Mouse (Mus musculus) hindbrain, embryonic 14.5 days (tissue): ENCODE measurements around the gene Catsperz. TPM values are rescaled to one million over a fixed set of nuclear protein-coding genes. Genes with fewer than 3 reads are reported as not detected.

Experiments
- ATAC-seq: fragments of 200-750 bp; cut with Nextera tagmentation; 2 replicates; pipeline ENCODE4 v1.8.0; 2017; ENCODE audit warnings: moderate number of reproducible peaks, mild to moderate bottlenecking, moderate TSS enrichment, moderate library complexity; ENCODE audit not compliant: low FRiP score
- DNase-seq: peaks from one replicate; pipeline ENCODE4 v3.0.0-alpha.2; 2015; ENCODE audit warnings: low spot score
- H3K27ac ChIP-seq: fragments of 300-500 bp; sonication (generic); 2 replicates; pipeline ENCODE4 v1.5.1; 2014; ENCODE audit warnings: mild to moderate bottlenecking, moderate library complexity
- H3K27me3 ChIP-seq: fragments of 300-500 bp; sonication (generic); 2 replicates; pipeline ENCODE4 v1.6.1; 2014; ENCODE audit warnings: mild to moderate bottlenecking, low read length, mixed read lengths; ENCODE audit not compliant: control insufficient read depth, insufficient read depth
- H3K36me3 ChIP-seq: fragments of 300-500 bp; sonication (generic); replicated peaks from 2 replicates; pipeline ENCODE4 v1.6.1; 2014; ENCODE audit not compliant: control insufficient read depth, insufficient read depth
- H3K4me1 ChIP-seq: fragments of 300-500 bp; sonication (generic); replicated peaks from 2 replicates; pipeline ENCODE4 v1.6.1; 2014; ENCODE audit warnings: antibody characterized with exemption, low read length, mixed read lengths; ENCODE audit not compliant: control insufficient read depth, insufficient read depth
- H3K4me2 ChIP-seq: fragments of 300-500 bp; sonication (generic); replicated peaks from 2 replicates; pipeline ENCODE4 v1.6.1; 2014; ENCODE audit warnings: mild to moderate bottlenecking, moderate library complexity
- H3K4me3 ChIP-seq: fragments of 300-500 bp; sonication (generic); replicated peaks from 2 replicates; pipeline ENCODE4 v1.5.1; 2014; ENCODE audit warnings: mild to moderate bottlenecking, low read length
- H3K9ac ChIP-seq: fragments of 300-500 bp; sonication (generic); 2 replicates; pipeline ENCODE4 v1.6.1; 2014
- H3K9me3 ChIP-seq: fragments of 300-500 bp; sonication (generic); 2 replicates; pipeline ENCODE4 v1.6.1; 2016; ENCODE audit warnings: low read length; ENCODE audit not compliant: control insufficient read depth
- WGBS: fragments of 180-500 bp; shearing (Covaris S2); extraction: QIAGEN DNeasy Blood & Tissue Kit; methylation state at CpG from one replicate; pipeline ENCODE4 v1.1.7; 2014; 5-methylcytosine and 5-hydroxymethylcytosine counted together
- polyA plus RNA-seq: library from polyadenylated mRNA; unstranded; fragments of >200 nt; fragmentation: Nextera tagmentation; extraction: Ambion mirVana; gene quantifications from 2 replicates; pipeline ENCODE4 v1.2.1, GENCODE M21; 2014

The Catsperz gene
- polyA plus RNA-seq, 1 experiment from 2014 or later = 1.7 TPM

DNA sequence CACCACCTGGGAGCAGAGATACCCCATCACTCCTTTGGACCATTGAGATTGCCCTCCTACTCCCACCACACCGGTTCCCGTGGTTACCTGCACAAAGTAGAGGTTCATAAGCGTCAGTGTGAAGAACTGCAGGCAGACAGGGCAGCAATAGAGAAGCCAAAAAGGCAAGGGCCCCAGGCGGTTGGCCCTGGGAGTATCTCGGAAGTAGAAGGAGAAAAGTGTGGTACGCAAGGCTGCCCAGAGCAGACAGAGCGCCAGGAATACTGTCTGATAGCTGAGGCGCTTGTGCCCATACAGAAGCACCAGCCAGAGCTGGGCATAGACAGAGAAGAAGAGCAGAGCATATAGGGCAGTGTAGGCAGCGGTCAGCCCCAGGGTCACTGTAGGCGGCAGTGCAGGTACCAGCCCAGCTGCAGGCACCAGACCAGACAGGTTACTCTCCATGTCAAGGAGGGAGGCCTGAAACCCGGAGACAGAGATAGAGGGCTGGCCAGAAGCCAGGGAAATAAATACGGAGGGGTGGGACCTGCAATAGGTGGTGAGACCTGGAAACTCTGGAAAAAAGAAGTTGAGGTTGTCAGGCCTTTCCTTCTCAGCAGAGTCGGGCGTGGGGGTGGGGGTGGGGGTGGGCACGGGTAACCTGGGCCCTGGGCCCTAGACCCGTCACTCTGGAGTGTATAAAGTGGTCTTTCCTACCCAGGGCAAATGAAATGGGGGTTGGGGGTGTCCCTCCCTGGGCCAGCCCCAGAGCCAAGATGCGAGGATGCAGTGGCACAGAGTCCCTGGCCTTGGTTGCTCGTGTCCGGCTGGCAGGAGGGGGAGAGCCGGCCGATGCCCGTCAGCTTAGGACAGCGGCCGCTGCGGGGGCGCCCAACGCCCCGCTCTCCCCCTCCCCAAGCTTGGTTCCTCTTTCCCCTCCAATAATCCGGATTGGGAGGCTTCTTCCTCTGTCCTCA lies 15.5 kb upstream of the Catsperz start:
- peaks cover 17% of the 10 kb centered on the region for H3K36me3 ChIP-seq
- no peaks in the 10 kb centered on the region for H3K9me3 ChIP-seq
- peak overlapping the region; percentile 90; the same call in 1 of the 2 replicates for H3K27ac ChIP-seq
- H3K4me2 ChIP-seq = peak overlapping the region; percentile 100
- H3K27me3 ChIP-seq = peaks cover 9% of the 10 kb centered on the region
- 24% methylated on average over 23 of the region's 29 CpGs for WGBS
- ATAC-seq (peak; percentile 10), DNase-seq (no peak)
- peak overlapping the region; percentile 58 for H3K4me3 ChIP-seq
- peaks cover 32% of the 10 kb centered on the region for H3K4me1 ChIP-seq
- H3K9ac ChIP-seq = peak overlapping the region; percentile 83

DNA sequence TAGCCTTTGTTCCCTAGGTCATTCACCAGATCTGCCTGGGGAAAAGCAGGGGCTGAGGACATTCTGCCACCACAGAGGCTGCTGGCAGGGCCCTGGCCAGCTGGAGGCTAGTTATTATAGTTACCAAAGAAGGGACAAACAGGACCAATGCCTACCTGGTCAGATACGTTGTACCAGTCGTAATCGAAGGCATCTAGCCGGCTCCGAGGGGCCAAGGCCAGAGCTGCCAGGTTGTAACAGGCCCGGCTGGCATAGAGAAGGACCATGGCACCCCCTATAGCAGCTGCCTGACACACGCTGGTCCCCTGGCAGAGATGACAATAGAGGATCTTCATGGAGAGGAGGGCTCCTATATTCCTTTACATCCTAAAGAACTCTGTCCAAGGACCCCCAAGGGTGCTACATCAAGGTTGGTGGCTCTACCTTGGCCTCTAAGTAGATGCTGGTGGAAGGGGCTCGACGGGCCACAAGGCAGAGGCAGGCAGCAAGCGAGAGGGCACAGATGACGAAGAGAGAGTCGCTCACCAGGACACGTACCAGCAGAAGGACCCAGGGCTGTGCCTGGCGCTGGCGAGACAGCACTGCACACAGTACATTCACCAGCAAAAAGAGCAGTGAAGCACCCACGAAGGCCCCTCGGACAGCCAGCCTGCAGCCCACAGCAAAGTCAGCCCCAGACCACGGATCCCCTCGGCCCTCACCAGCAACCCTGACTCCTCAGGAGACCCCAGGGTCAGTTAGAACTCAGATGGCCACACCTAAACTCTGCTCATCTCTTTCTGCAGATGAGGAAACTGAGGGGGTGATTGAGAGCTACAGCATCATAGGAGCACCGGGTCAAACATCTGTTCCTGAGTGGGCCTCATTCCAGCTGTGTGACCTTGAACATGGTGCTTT lies 14.2 kb upstream of the Catsperz start:
- DNase-seq (no peak), ATAC-seq (no peak)
- peaks cover 34% of the 10 kb centered on the region for H3K4me1 ChIP-seq
- no peak overlapping the region for H3K27ac ChIP-seq
- no peak overlapping the region for H3K4me3 ChIP-seq
- H3K9me3 ChIP-seq = no peaks in the 10 kb centered on the region
- H3K9ac ChIP-seq = peak overlapping the region; percentile 83
- peak overlapping the region; percentile 100 for H3K4me2 ChIP-seq
- H3K36me3 ChIP-seq = 0 out of 2 replicates have a peak, but pooled peaks cover 7% of the 10 kb centered on the region
- peaks cover 20% of the 10 kb centered on the region for H3K27me3 ChIP-seq
- WGBS = 91% methylated on average over 20 of the region's 20 CpGs

DNA sequence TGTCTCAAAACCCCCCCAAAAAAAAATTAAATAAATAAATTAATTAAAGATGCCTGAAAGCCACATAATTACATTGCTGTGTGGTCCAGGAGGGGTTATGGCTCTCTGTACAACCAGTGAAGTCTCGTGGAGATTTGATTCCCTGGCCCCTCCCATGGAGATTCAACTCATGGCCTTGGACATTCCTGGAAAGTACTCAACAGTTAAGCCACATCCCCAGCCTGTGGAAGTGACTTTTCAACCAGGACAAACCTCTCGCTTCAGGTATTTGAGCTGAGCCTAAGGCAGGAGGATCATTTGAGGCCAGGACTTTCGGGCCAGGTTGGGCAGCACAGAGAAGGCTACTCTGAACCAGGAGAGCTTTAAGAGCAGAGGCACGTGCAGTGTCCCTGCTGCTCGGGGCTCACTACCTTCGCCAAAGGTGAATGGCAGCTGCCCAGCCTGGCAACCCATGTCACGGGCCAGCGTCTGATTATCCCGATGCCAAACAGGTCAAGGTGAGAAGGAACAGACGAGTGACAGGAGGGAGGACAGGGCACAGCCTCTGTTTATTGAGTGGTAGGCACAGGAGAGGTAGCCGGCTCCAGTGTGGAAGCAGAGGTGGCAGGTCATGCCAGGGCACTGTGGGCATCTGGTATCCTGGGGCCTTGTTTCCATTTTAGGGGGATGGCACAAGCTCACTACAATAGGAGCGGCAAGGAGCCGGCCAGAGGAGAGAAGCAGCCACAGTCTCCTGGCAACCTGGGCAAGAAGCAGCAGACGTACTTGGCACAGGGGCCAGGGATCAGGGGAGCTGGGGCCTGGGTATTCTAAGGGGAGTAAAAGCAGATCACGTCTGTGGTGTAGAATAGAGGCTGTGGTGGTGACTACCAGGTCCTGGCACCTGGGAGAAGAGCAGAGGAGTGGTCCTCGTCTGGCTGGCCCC lies 12.6 kb upstream of the Catsperz start:
- H3K9ac ChIP-seq = no peak overlapping the region
- H3K9me3 ChIP-seq = no peaks in the 10 kb centered on the region
- WGBS = 78% methylated on average over 16 of the region's 16 CpGs
- H3K4me1 ChIP-seq = peaks cover 41% of the 10 kb centered on the region
- peaks cover 36% of the 10 kb centered on the region for H3K27me3 ChIP-seq
- 0 out of 2 replicates have a peak, but pooled peaks cover 7% of the 10 kb centered on the region for H3K36me3 ChIP-seq
- no peak overlapping the region for H3K27ac ChIP-seq
- DNase-seq (no peak), ATAC-seq (no peak)
- no peak overlapping the region for H3K4me2 ChIP-seq
- no peak overlapping the region for H3K4me3 ChIP-seq

DNA sequence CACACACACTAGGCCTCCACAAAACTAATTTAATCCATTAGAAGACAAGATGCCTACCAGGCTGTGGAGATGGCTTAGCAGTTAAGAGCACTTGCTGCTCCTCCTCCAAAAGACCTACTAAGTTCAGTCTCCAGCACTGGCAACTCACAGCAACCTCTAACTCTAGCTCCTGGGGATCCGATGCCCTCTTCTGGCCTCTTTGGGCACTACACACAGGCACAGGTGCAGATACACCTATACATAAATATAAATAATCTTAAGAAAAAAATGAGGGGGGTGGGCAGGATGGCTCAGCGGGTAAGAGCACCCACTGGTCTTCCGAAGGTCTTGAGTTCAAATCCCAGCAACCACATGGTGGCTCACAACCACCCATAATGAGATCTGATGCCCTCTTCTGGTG lies 11.1 kb upstream of the Catsperz start:
- H3K27me3 ChIP-seq = peaks cover 51% of the 10 kb centered on the region
- H3K36me3 ChIP-seq = 0 out of 2 replicates have a peak, but pooled peaks cover 7% of the 10 kb centered on the region
- H3K4me2 ChIP-seq = no peak overlapping the region
- H3K4me3 ChIP-seq = no peak overlapping the region
- no peaks in the 10 kb centered on the region for H3K9me3 ChIP-seq
- DNase-seq (no peak), ATAC-seq (no peak)
- H3K9ac ChIP-seq = no peak overlapping the region
- WGBS = 26% methylated on average over 3 of the region's 3 CpGs
- H3K27ac ChIP-seq = no peak overlapping the region
- H3K4me1 ChIP-seq = peaks cover 38% of the 10 kb centered on the region

DNA sequence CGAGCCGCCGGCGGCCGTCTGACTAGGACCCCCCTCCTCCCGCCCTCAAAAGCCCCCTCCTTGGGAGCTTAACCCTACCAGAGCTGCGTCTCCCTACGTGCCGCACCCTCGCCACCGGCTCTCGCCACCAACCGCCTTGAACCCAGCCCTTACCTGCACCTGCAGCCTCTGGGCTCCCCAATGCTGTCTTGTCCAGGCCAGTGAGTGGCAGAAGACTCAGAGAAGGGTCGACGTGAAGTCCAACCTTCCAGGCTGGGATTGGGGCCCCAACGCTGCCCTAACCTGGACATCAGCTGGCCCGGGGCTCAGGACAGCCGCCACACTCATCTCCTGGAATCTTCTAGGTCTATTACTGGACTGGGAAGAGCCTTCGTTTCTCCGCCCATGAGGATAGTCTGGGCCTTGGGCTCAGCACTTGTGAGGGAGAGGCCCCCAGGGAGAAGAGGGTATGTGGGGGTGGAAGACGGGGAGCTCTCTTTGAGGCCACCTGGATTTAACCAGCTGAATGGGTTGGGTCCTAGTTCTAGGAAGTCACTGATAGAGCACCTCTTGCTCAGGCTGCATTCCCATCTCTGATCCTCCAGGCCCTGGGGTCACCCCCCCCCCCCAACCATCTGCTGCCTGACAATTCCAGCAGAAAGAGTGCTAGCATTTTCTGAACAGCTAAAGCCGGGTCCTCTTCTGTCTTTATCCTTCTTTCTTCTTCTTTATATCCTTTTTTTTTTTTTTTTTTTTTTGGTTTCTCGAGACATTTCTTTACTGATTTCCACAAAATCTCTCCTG lies 9.2 kb upstream of the Catsperz start, which contains the start of gene Kcnk4:
Gene Kcnk4, minus strand, starts transcription at position 321 of the 783 bp plus-strand sequence.
- no peak for ATAC-seq
- Histone ChIP-seq H3K27ac (no peak within 1 kb of the TSS), H3K9ac (peak within 1 kb of the TSS; percentile 62), H3K27me3 (peaks cover 66% of the 10 kb centered on the region), H3K36me3 (0 out of 2 replicates have a peak, but pooled peaks cover 7% of the 10 kb centered on the region), H3K9me3 (no peaks in the 10 kb centered on the region), H3K4me1 (peaks cover 22% of the 10 kb centered on the region), H3K4me3 (peak within 1 kb of the TSS; percentile 41), H3K4me2 (peak within 1 kb of the TSS; percentile 78)
- 12% methylated on average over 23 of the region's 23 CpGs for WGBS
- DNase-seq = no peak

DNA sequence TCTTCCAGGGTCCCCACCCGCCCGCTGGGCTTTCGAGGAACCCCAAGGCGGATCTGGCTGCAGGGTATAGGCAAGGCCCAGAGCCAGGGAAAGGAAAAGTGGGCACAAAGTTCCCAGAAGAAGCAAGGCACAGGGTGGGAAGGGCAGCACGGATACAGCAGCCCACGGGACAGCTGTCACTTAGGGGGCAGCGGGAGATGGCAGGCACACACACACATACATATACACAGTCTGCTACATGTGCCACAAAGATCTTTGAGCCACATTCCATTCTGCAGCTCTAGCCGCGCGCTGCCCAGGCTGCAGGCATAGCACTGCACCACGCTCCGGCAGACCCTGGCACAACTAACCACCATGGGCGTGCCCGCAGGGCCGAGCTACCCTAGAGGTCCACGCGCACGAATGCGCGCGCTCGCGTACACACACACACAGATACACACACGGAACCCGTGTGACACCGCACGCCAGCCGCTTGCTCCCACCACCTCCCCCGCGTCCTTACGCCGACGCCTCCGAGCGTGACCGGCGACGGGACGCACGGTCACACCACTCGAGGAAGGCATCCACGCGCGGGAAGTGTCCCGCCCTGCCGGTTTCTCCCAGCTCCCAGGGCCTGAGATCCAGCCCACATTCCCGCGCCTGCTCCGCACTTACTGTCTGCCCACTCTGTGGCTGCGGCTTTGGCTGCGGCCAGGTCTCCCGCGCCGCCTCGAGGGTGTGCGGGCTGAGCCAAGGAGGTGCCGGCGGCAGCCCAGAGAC lies 8.4 kb upstream of the Catsperz start:
- Histone ChIP-seq H3K9me3 (no peaks in the 10 kb centered on the region), H3K36me3 (0 out of 2 replicates have a peak, but pooled peaks cover 3% of the 10 kb centered on the region), H3K4me2 (peak overlapping the region; percentile 78), H3K4me1 (0 out of 2 replicates have a peak, but pooled peaks cover 15% of the 10 kb centered on the region), H3K27ac (no peak overlapping the region), H3K9ac (peak overlapping the region; percentile 62), H3K4me3 (peak overlapping the region; percentile 41), H3K27me3 (peaks cover 74% of the 10 kb centered on the region)
- DNase-seq = no peak
- peak; percentile 51 for ATAC-seq
- 3% methylated on average over 58 of the region's 58 CpGs for WGBS

DNA sequence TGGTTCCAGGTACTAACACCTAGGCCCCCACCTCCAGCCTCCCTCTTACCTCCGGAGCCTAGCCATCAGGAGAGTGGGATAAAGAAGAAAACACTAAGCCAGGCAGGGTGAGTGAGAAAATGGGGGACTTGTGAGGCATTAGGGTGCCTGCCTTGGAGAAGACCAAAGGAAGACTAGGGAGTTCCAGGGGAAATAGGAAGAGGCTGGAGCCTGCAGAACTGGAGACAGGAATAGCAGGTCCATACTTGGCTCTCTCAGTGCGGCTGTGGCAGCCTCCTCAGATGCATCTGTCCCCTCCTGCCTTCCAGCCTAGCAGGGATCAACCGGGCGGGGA lies 7.9 kb upstream of the Catsperz start:
- Histone ChIP-seq H3K4me2 (peak overlapping the region; percentile 78), H3K9ac (peak overlapping the region; percentile 62), H3K4me1 (0 out of 2 replicates have a peak, but pooled peaks cover 15% of the 10 kb centered on the region), H3K27me3 (peaks cover 79% of the 10 kb centered on the region), H3K27ac (no peak overlapping the region), H3K4me3 (peak overlapping the region; percentile 41), H3K9me3 (no peaks in the 10 kb centered on the region), H3K36me3 (no peaks in the 10 kb centered on the region)
- no peak for ATAC-seq
- DNase-seq = no peak
- 19% methylated on average over 4 of the region's 4 CpGs for WGBS
